Mouse (Mus musculus) macrophage (primary cell): ENCODE results near the gene Manba. TPM values are rescaled to one million over a fixed set of nuclear protein-coding genes. Genes with fewer than 3 reads are reported as not detected.
"Not testable (repeated sequence)": the region's sequence is repeated elsewhere in the genome, so short reads cannot be mapped to it uniquely, and the experiment has no call there.

Experiments
- H3K27ac ChIP-seq: fragments of 350-480 bp; formaldehyde crosslinking; 2 replicates; pipeline ENCODE4 v1.9.0; 2021
- H3K36me3 ChIP-seq: fragments of 350-480 bp; formaldehyde crosslinking; 2 replicates; pipeline ENCODE4 v1.9.0; 2021; ENCODE audit errors: inconsistent target
- H3K4me3 ChIP-seq: fragments of 350-480 bp; formaldehyde crosslinking; 2 replicates; pipeline ENCODE4 v1.9.0; 2021; ENCODE audit errors: inconsistent target
- H3K79me2 ChIP-seq: fragments of 350-480 bp; formaldehyde crosslinking; 2 replicates; pipeline ENCODE4 v1.9.0; 2021; ENCODE audit errors: inconsistent target
- WGBS: methylation state at CpG from one replicate; pipeline ENCODE4 v1.1.7; 2026; ENCODE audit warnings: inconsistent platforms; ENCODE audit not compliant: missing documents; 5-methylcytosine and 5-hydroxymethylcytosine counted together
- polyA plus RNA-seq: library from polyadenylated mRNA; stranded (reverse); fragments of 250-400 nt; gene quantifications from 3 replicates; pipeline ENCODE4 v1.2.4, GENCODE M21; 2018; ENCODE audit warnings: inconsistent platforms

Manba gene
- polyA plus RNA-seq, 1 experiment from 2014 or later = 27.0 TPM

DNA sequence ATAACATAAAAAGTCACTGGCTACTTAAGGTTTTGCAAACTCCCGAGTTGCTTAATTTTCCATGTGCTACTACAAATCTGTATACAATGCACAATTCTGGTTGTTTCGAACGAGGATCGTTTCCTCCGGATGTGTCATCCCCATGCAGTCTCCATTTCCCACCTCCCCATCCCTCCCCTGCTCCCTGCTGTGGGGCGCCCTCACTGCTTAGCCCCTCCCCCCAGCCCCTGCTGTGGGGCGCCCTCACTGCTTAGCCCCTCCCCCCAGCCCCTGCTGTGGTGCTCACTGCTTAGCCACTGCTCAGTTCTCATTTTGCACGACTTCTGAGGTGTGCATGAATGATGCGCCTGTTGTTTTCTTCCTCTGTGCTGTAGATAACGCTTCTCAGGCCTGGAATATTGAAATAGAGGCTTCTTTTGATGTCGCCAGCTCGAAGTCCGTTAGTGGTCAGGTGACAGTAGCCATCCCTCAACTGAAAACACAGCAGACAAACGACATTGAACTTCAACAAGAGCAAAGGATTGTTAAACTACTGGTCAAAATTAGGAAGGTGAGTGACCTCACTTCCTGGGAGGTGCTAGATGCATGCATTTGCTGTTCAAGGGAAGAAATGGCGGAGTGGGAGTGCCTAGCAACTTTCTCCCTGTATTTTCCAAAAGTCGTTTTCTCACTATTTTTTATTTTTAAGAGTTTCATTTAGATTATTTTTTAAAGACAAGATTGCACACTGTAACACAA lies 37.4 kb downstream of the Manba start:
- peak overlapping the region; percentile 28; the same call in 1 of the 2 replicates for H3K27ac ChIP-seq
- H3K4me3 ChIP-seq = no peak overlapping the region
- peaks cover 22% of the 10 kb centered on the region; the same call in 1 of the 2 replicates for H3K36me3 ChIP-seq
- H3K79me2 ChIP-seq = no peaks in the 10 kb centered on the region
- WGBS = 75% methylated on average over 16 of the region's 16 CpGs

DNA sequence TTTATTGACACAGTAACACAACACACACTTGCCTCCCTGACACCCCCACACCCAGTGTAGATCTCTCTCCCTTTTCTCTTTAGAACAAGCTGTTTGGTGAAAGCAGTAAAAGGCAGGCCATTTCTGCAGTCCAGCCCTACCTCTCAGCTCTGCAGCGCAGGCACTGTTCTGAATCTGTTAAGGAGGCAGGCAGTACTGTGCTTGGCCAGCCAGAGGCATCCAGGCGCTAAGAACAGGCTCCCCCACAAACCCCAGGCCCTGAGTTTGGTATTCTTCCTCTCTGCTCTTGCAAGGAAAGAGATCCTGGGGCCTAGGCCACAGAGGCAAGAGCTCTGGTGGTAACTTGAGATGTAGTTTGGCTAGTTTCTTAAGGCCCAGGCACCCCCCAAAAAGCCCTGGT lies 39.5 kb downstream of the Manba start:
- H3K79me2 ChIP-seq, H3K27ac ChIP-seq, H3K4me3 ChIP-seq: not testable (repeated sequence)
- WGBS = 100% methylated on average over 1 of the region's 2 CpGs
- H3K36me3 ChIP-seq = peaks cover 37% of the 10 kb centered on the region; the same call in 1 of the 2 replicates

DNA sequence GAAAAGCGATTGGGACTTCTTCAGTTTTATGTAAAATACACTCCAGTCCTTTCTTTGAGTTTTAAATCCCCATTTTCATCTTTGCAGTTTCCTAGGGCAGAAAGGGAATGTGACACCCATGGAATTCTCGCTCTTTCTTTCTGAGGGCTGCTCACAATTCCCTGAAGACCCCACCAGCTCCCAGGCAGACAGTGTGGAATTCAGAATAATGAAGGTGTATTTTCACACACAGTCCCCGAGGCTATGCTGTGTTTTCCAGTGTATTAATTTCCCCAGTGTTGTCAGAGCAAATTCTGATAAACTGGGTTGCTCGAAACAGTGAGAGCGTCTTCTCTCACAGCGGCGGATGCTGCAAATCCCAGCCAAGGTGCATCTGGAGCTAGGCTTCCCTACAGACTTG lies 44.3 kb downstream of the Manba start:
- H3K4me3 ChIP-seq = no peak overlapping the region
- no peaks in the 10 kb centered on the region for H3K79me2 ChIP-seq
- H3K27ac ChIP-seq = no peak overlapping the region
- WGBS = 96% methylated on average over 7 of the region's 7 CpGs
- peaks cover 23% of the 10 kb centered on the region; the same call in 1 of the 2 replicates for H3K36me3 ChIP-seq

DNA sequence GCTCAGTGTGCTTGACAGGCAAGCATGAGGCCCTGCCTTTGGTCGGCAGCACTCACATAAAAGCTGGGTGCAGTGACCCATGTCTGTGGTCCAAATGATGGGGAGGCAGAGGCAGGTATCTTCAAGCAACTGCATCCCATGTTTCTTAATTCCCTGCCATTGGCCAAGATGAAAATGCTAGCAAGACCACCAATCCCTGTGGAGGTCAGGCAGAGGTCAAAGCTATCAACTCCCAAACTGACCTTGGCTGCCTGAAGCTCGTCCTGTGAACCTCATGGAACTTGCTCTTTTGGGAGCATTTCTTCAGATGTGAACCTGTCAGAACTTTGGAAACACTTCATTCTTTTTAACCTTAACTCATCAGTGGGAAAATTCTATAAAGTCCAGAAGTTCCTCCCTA lies 46.4 kb downstream of the Manba start:
- Histone ChIP-seq H3K4me3 (no peak overlapping the region), H3K27ac (no peak overlapping the region), H3K79me2 (no peaks in the 10 kb centered on the region), H3K36me3 (peaks cover 22% of the 10 kb centered on the region; the same call in 1 of the 2 replicates)
- WGBS = 100% methylated on average over 2 of the region's 2 CpGs

DNA sequence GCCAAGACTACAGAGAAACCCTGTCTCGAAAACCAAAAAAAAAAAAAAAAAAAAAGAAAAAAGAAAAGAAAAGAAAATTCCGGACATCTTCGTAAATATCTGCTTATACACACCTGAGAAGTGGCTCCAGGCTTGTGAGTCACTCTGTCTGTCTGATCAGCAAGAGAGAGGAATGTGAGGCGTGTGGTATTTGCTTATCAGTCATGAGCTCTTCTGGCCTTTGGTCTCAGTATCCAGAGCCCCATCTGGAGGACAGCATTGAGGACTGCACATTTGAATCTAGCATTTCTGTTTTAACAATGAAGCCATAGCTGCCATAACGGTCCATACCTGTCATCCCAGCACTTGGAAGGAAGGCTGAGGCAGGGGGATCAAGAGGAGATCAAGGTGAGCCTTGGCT lies 48.7 kb downstream of the Manba start:
- 97% methylated on average over 4 of the region's 5 CpGs for WGBS

DNA sequence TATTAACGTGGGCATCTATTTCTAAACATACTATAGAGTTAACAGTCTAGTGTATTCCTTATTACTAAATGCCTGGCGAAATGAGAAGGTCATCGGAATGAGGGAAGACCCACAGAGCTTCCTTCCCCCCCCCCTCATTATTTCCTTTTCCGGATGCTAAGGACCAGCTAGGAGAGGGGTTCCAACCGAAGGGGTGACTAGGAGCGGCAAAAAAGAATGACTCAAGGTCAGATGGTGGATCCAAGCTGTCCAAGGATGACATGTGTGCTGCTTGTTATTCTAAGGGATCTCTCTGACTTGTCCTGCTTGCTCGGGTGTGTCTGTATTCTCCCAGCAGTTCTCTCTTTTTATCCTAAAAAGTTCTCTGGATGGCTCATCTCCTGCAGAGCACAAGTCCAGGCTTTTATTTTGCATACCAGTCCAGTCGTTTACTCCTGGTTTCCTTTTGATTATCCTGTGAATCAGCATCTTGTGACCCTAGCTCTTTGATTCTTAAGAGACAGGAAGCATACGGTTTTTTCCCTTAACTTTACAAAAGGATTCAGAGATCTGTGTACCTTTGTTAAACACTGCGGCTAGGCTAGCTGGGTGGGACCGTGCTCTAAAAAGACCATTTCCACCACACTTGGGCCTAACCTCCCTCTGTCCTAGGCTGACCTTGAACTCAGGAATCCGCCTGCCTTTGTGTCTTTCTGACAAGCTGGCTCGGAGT lies 61.0 kb downstream of the Manba start:
- WGBS = 91% methylated on average over 13 of the region's 13 CpGs
- H3K79me2 ChIP-seq = no peaks in the 10 kb centered on the region
- no peak overlapping the region for H3K4me3 ChIP-seq
- peaks cover 73% of the 10 kb centered on the region for H3K36me3 ChIP-seq
- H3K27ac ChIP-seq = no peak overlapping the region

More for the DNA sequence above, 48.7 kb downstream of the Manba start:
- no peaks in the 10 kb centered on the region for H3K79me2 ChIP-seq
- H3K4me3 ChIP-seq = no peak overlapping the region
- H3K27ac ChIP-seq = no peak overlapping the region
- peaks cover 10% of the 10 kb centered on the region; the same call in 1 of the 2 replicates for H3K36me3 ChIP-seq

DNA sequence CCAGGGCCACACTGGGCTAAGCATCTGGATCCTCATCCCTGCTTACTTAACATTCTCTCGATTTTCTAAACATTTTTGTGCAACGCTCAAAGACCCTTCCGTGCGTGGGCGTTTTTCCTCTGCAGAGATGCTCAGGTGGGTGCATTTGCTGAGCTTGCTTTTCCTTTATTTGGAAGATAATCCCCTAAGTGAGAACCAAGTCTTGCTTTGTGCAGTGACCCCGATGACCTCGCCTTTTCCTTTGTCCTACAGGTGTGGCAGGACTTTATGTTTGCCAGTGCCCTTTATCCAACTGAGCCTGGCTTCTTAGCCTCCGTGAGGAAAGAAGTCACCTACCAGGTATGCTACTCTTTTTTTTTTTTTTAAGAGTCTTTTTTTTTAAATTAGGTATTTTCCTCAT lies 61.9 kb downstream of the Manba start:
- H3K27ac ChIP-seq = no peak overlapping the region
- no peak overlapping the region for H3K4me3 ChIP-seq
- H3K79me2 ChIP-seq = no peaks in the 10 kb centered on the region
- peaks cover 76% of the 10 kb centered on the region for H3K36me3 ChIP-seq
- WGBS = 97% methylated on average over 8 of the region's 8 CpGs

DNA sequence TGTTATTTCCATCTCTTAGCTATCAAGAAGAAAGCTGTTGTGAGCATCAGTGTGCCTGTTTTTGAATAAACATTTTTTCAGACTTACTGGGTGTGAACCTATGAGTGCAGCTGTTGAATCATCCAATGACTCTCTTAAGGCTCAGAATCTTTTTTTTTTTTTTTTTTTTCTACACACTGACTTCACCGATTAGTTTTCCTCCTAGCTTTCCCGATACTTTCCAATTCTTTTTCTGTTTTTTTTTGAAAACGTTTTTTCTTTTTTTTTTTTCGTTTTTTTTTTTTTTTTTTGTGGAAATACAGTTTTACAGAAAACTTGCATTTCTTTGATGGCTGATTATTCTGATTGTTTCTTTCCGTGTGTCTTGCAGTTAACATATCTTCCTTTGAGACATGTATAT lies 67.5 kb downstream of the Manba start:
- Histone ChIP-seq H3K79me2 (no peaks in the 10 kb centered on the region), H3K27ac (no peak overlapping the region), H3K4me3 (no peak overlapping the region), H3K36me3 (peaks cover 74% of the 10 kb centered on the region)
- 92% methylated on average over 3 of the region's 5 CpGs for WGBS

DNA sequence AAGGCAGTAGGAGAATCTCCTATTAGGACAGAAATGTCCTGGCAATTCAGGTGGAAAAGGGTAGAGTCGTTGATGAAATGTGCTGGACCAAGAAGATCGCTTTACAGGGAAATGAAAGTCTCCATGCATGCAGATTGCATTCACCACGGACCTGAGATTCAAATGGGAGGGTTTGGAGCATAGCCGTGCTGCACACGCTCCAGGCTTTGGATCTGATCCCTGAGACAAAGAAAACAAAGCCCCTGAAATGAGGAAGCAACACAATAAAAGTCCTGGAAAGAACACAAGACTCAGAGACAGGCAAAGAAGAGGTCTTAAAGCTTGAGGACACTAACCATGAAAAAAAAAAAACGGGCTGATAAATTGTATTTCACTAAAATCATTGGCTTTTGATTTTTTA lies 69.8 kb downstream of the Manba start:
- Histone ChIP-seq H3K36me3 (peaks cover 57% of the 10 kb centered on the region), H3K4me3 (no peak overlapping the region), H3K27ac (no peak overlapping the region), H3K79me2 (no peaks in the 10 kb centered on the region)
- WGBS = 87% methylated on average over 6 of the region's 6 CpGs

DNA sequence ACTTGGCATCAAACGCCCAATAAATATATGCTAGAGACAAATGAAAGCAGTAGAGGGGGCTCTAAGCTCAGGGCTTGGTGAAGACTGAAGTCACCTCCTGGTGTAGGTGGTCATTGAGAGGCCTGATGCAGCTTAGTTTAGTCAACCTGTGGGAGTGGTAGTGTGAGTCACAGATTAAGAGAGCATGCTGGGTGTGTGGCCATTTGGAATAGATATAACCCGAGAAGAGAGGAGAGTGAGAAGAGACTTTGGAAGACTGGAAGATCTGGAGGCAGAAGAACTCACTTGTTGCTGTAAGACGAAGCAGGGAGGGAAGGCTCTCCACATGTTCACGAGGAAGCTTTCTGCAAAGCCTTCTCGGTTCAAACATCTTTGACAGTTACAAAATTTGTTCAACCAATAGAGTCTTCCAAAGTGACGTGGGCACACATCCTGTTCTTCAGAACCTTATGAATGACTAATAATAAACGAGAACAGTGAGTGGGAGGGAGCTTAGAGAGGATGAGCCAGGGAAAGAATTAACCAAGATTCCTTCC lies 70.7 kb downstream of the Manba start:
- peaks cover 53% of the 10 kb centered on the region for H3K36me3 ChIP-seq
- 89% methylated on average over 7 of the region's 7 CpGs for WGBS
- H3K79me2 ChIP-seq = no peaks in the 10 kb centered on the region
- H3K27ac ChIP-seq = no peak overlapping the region
- no peak overlapping the region for H3K4me3 ChIP-seq

DNA sequence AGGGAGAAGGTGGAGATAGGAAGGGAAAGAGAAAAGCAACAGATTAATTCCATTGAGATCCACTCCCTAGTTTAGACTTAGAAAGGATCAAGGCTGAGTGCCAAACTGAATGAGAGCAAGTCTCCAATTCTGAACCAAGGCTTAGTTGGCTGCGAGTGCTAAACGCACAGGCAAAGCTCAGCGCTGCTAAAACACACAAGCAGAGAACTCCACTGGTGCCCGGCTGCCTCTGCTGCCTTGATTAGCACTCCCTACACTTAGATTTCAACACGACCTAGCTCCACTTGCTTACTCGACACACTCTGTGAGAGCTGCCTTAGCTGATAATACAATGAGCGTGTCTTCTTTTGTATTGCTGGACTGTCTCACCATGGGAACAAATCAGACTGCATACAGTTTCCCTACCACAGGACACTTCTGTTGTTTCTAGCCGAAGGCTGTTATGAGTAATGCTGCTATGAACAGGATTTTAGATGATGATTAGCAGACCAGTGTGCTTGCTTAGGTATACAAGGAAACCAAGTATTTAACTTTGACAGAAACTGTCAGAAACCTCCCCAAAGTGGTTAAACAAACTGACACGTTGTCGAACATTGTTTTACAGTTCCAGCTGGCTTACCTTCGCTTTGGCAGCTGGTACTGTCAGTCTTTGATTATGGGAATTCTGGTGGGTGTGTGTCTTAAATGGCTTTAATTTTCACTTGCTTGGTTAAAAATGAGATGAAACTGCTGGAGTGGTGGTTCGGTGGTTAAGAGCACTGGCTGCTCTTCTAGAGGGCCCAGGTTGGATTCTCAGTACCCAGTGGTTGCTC lies 71.6 kb downstream of the Manba start:
- H3K4me3 ChIP-seq = no peak overlapping the region
- no peaks in the 10 kb centered on the region for H3K79me2 ChIP-seq
- 94% methylated on average over 12 of the region's 12 CpGs for WGBS
- H3K27ac ChIP-seq = no peak overlapping the region
- peaks cover 48% of the 10 kb centered on the region for H3K36me3 ChIP-seq

DNA sequence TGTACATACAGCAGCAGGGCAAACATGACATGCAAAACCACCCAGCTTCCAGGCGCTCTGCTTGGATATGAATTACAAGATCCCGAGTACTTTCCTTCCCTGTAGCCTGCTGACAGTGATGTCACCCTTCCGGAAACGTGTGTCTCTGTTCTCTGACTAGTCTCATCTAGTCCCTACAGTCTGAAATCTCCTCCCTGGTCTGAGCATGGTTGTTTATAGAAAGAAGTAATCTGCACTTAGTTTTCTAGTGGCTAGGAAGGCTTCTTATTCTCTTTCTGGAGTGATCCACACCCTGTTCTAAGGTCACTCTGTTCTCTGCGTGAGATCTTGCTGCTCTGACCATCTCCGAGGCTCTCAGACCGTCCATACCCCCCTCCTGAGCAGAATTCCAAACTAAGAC lies 76.6 kb downstream of the Manba start:
- H3K79me2 ChIP-seq = no peaks in the 10 kb centered on the region
- no peak overlapping the region for H3K4me3 ChIP-seq
- no peak overlapping the region for H3K27ac ChIP-seq
- WGBS = 94% methylated on average over 7 of the region's 7 CpGs
- peaks cover 45% of the 10 kb centered on the region for H3K36me3 ChIP-seq

DNA sequence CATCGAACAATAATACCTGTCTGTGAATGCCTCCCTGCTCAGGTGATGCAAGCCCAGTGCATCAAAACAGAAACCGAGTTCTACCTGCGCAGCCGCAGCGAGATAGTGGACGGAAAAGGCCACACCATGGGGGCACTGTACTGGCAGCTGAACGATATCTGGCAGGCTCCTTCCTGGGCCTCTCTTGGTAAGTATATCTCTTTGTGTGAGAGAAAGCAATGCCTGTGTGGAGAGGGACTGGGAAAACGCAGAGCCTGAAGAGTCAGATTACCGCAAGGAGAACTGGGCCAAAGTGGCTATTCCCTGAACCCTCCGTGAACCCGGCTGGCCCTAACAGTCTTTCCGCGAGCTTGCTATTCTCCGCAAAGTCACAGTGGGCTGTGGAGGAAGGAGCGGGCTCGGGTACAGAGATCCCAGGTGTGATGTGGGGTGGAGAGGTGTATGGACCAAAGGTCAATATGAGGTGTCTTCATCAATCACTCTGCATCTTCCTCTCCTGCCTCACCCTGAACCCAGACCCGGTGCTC lies 77.8 kb downstream of the Manba start:
- H3K27ac ChIP-seq = no peak overlapping the region
- H3K36me3 ChIP-seq = peaks cover 44% of the 10 kb centered on the region
- no peaks in the 10 kb centered on the region for H3K79me2 ChIP-seq
- no peak overlapping the region for H3K4me3 ChIP-seq
- WGBS = 94% methylated on average over 15 of the region's 17 CpGs

DNA sequence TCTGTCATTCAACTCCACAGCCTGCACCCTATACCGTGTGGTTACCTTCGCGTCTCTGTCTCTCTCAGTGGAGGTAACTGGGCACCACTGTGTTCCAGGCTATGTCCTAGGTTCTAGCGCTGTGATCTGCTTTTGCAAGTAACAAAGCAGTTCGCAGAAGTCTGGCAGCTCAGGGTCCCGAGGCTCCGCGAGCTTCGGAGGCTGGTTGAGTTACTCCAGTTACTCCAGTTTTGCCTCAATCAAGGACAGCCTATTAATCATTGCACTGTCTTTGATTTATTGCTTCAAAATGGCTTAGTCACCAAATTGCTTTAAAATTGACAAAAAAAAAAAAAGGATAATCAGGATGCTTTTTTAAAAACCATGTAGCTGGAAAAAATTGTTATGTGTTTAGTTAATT lies 79.3 kb downstream of the Manba start:
- WGBS = 99% methylated on average over 9 of the region's 9 CpGs
- Histone ChIP-seq H3K27ac (no peak overlapping the region), H3K36me3 (peaks cover 48% of the 10 kb centered on the region)

More for the DNA sequence above, 79.3 kb downstream of the Manba start:
- Histone ChIP-seq H3K79me2 (no peaks in the 10 kb centered on the region), H3K4me3 (no peak overlapping the region)
